ENCODE assay signal across 29 mouse cellular contexts in genomic region chr15:97037710-97038109, GRCm38 (mm10). TPM values are rescaled to one million over a fixed set of nuclear protein-coding genes. Genes with fewer than 3 reads are reported as not detected.
DNase-seq lines count a peak whose midpoint lies in the region; ATAC-seq and TF ChIP-seq lines count a peak whose summit lies in the region.
"Had no signal": no experiment of that assay in that cellular context is flagged by ENCODE, and none has a peak within 500 bp of the region (broad histone marks: within the 10 kb centered on the region; RNA-seq: fewer than 3 reads in every experiment).

No protein-coding gene starts in this region.

- peak; percentile 65; the same call in 1 of the 2 replicates for TF ChIP-seq EP300 in ES-Bruce4 (IDR thresholded peaks at IDR 0.05; ENCODE audit: insufficient read depth, low read depth, low read length)
- no peak for TF ChIP-seq EP300 in stomach, postnatal 0 days (optimal IDR thresholded peaks at IDR 0.05)

- H3K36me3 ChIP-seq in ES-Bruce4 (ENCODE audit: control insufficient read depth, insufficient read depth, low read length, poor library complexity, severe bottlenecking): peaks cover 8% of the 10 kb centered on the region
- no peaks in the 10 kb centered on the region for H3K36me3 ChIP-seq in stomach, postnatal 0 days (ENCODE audit: control insufficient read depth, insufficient read depth, low read length)
- H3K36me3 ChIP-seq: embryonic facial prominence, embryonic 13.5 days; hindbrain, embryonic 12.5 days; hindbrain, embryonic 15.5 days had no signal

- WGBS in stomach, postnatal 0 days: 90% methylated on average over 8 of the region's 8 CpGs

- H3K27me3 ChIP-seq in ES-Bruce4 (ENCODE audit: control insufficient read depth, insufficient read depth, low read length, poor library complexity, severe bottlenecking): no peaks in the 10 kb centered on the region
- H3K27me3 ChIP-seq in stomach, postnatal 0 days (ENCODE audit: control insufficient read depth, insufficient read depth, low read length): no peaks in the 10 kb centered on the region
- H3K27me3 ChIP-seq: embryonic facial prominence, embryonic 13.5 days; heart, embryonic 13.5 days; hindbrain, embryonic 12.5 days; hindbrain, embryonic 15.5 days had no signal

- intact Hi-C loops in heart, postnatal 25 days (cut with DNase I): no loop called here

- no peak overlapping the region for H3K9ac ChIP-seq in ES-Bruce4 (ENCODE audit: low read depth, poor library complexity, severe bottlenecking)
- no peak overlapping the region for H3K9ac ChIP-seq in stomach, postnatal 0 days (ENCODE audit: low read length)
- H3K9ac ChIP-seq: embryonic facial prominence, embryonic 13.5 days; forebrain, postnatal 0 days; heart, embryonic 13.5 days; hindbrain, embryonic 12.5 days; hindbrain, embryonic 15.5 days had no signal

- TF ChIP-seq POLR2A in ES-Bruce4 (IDR thresholded peaks at IDR 0.05; ENCODE audit: insufficient read depth, low read length): no peak

- no peak for ATAC-seq in stomach, postnatal 0 days (ENCODE audit: low FRiP score, low TSS enrichment)
- ATAC-seq: CD4-positive, CD25-positive, alpha-beta regulatory T cell, adult 4 months; forebrain, embryonic 14.5 days; forebrain, postnatal 0 days; intestine, postnatal 0 days had no signal

- peaks cover 9% of the 10 kb centered on the region for H3K4me1 ChIP-seq in ES-Bruce4 (ENCODE audit: control insufficient read depth, insufficient read depth, low read length)
- H3K4me1 ChIP-seq in stomach, postnatal 0 days (replicated peaks; ENCODE audit: control insufficient read depth, insufficient read depth): no peaks in the 10 kb centered on the region; the same call in 1 of the 2 replicates
- H3K4me1 ChIP-seq: hindbrain, embryonic 12.5 days; hindbrain, embryonic 15.5 days had no signal

- no peak overlapping the region for H3K4me2 ChIP-seq in stomach, postnatal 0 days (replicated peaks; ENCODE audit: low read depth)
- H3K4me2 ChIP-seq: embryonic facial prominence, embryonic 13.5 days; heart, embryonic 13.5 days; hindbrain, embryonic 12.5 days; hindbrain, embryonic 15.5 days had no signal

- no peak overlapping the region for H3K4me3 ChIP-seq in ES-Bruce4 (ENCODE audit: low read depth, low read length)
- no peak overlapping the region for H3K4me3 ChIP-seq in stomach, postnatal 0 days (ENCODE audit: low read depth, low read length)
- H3K4me3 ChIP-seq: embryonic facial prominence, embryonic 10.5 days; embryonic facial prominence, embryonic 13.5 days; gastrocnemius, adult 2 months; heart, embryonic 10.5 days; heart, embryonic 13.5 days; hindbrain, embryonic 12.5 days; hindbrain, embryonic 15.5 days had no signal

- DNase-seq in heart, adult 11 months: peak; percentile 46
- DNase-seq in heart, postnatal 25 days (ENCODE audit: low spot score): no peak
- DNase-seq in R1 (ENCODE audit: low read depth, low spot score): peak; percentile 67
- no peak for DNase-seq in stomach, postnatal 0 days (ENCODE audit: low spot score)
- DNase-seq in heart, adult 8-10 months (ENCODE audit: low spot score): no peak
- DNase-seq: adrenal gland, postnatal 10 days; cerebellum, adult 11 months; cerebellum, adult 8-10 months; cerebellum, postnatal 10 days; cerebellum, postnatal 36 days; embryo, embryonic 11 days; forebrain, postnatal 0 days; gastrocnemius, adult 2 months; gastrocnemius, postnatal 14 days; heart, adult 18-20 months; heart, postnatal 14 days; kidney, adult 2 months had no signal

- no peaks in the 10 kb centered on the region for H3K9me3 ChIP-seq in ES-Bruce4 (replicated peaks; ENCODE audit: control insufficient read depth, insufficient read depth, low read length, poor library complexity, severe bottlenecking)
- no peaks in the 10 kb centered on the region for H3K9me3 ChIP-seq in stomach, postnatal 0 days (ENCODE audit: control insufficient read depth, low read length)
- H3K9me3 ChIP-seq: embryonic facial prominence, embryonic 10.5 days; embryonic facial prominence, embryonic 13.5 days; heart, embryonic 10.5 days; heart, embryonic 13.5 days; hindbrain, embryonic 12.5 days; hindbrain, embryonic 15.5 days had no signal

- TF ChIP-seq CTCF in ES-Bruce4 (IDR thresholded peaks at IDR 0.05; ENCODE audit: low read depth, low read length): no peak
- no peak for TF ChIP-seq CTCF in stomach, postnatal 0 days (IDR thresholded peaks at IDR 0.05; ENCODE audit: low read depth)

- H3K27ac ChIP-seq in ES-Bruce4 (ENCODE audit: insufficient read depth, low read length): no peak overlapping the region
- H3K27ac ChIP-seq in stomach, postnatal 0 days (replicated peaks): no peak overlapping the region
- H3K27ac ChIP-seq: embryonic facial prominence, embryonic 10.5 days; embryonic facial prominence, embryonic 13.5 days; gastrocnemius, adult 2 months; heart, embryonic 10.5 days; heart, embryonic 13.5 days; hindbrain, embryonic 12.5 days; hindbrain, embryonic 15.5 days had no signal

RNA-seq across cellular contexts. Expression of gene Slc38a4, which starts 18.0 kb away (rescaled TPM):
- total RNA-seq in heart, postnatal 25 days (2021): 10 to 100 TPM; 10.6 to 17.1 TPM
- 186 and 187 TPM in 2 replicates for polyA plus RNA-seq in ES-Bruce4 (2011; ENCODE audit: insufficient read depth, insufficient read length, low read depth, missing spikeins)
- polyA plus RNA-seq in stomach, postnatal 0 days (2015; fragmentation: Nextera tagmentation; extraction: Ambion mirVana): 9.7 and 10.8 TPM in 2 replicates
- total RNA-seq in heart, adult 8-10 months (2022): 1 to 10 TPM; 3.0 to 5.3 (median 3.7) TPM
- total RNA-seq: hematopoietic stem cell, adult 5-6 weeks; MEL had no signal
- polyA plus RNA-seq: CD4-positive, CD25-positive, alpha-beta regulatory T cell, adult 4 months had no signal

Comparison
In these comparisons a context has a peak if more than half of its experiments do, and no peak if none do; other contexts are left out.
1. DNase-seq: peak in heart, adult 11 months (single experiment) and R1 (single experiment); none in heart, postnatal 25 days (single experiment), stomach, postnatal 0 days (single experiment) and heart, adult 8-10 months (single experiment).